Mouse (Mus musculus): ENCODE data around the gene Cul3.
"Not testable (repeated sequence)": the region's sequence is repeated elsewhere in the genome, so short reads cannot be mapped to it uniquely, and the experiment has no call there.

Cul3 gene

GRCm38 (mm10) chr1:80340436-80341376 is at the start of gene Cul3:
Cul3 (minus strand) TSS chr1:80340480.
- DNase-seq, result peak; percentile 95 to 98

- DNase-seq, result peak; percentile 12 to 24
Measured at GRCm38 (mm10) chr1:80389518-80389917, 49.2 kb upstream of the Cul3 start.

- DNase-seq, result peak in 1 of 2 experiments; percentile 8
Measured at GRCm38 (mm10) chr1:80383613-80384589, 43.6 kb upstream of the Cul3 start.

- DNase-seq, result no peak
Measured at GRCm38 (mm10) chr1:80382928-80383327, 42.6 kb upstream of the Cul3 start.

DNA sequence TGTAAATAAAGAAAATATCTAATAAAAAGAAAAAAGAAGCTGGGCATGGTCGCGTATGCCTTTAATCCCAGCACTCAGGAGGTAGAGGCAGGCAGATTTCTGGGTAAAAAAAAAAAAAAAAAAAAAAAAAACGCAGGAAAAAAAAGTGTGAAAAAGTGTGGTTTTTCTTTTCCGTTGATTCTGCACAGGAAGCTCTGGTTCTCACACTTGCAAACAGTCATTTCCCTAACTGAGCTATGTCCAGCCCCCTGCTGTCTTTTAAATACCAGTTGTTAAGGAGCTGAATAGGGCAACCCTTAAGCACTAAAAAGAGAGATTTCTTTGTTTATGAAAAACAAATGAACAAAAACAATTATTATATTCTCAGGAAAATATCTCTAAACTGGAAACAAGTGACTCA is 41.0 kb upstream of the Cul3 start:
- no peak for DNase-seq

DNA sequence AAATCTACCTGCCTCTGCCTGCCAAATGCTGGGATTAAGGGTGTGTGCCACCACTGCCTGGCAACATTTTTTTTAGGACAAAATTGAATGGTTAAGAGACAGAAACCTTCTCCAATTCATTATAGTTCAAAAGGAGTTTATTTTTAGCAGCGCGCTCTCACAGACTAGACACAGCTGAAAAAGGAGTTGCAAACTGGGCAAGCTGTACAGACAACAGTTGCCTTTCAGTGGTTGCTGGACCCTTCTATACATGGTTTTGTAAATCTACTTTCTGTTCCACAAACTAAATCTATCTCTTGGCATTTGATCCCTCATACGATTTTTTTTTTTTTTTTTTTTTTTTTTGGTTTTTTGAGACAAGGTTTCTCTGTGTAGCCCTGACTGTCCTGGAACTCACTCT is 31.7 kb upstream of the Cul3 start:
- DNase-seq, result no peak

DNA sequence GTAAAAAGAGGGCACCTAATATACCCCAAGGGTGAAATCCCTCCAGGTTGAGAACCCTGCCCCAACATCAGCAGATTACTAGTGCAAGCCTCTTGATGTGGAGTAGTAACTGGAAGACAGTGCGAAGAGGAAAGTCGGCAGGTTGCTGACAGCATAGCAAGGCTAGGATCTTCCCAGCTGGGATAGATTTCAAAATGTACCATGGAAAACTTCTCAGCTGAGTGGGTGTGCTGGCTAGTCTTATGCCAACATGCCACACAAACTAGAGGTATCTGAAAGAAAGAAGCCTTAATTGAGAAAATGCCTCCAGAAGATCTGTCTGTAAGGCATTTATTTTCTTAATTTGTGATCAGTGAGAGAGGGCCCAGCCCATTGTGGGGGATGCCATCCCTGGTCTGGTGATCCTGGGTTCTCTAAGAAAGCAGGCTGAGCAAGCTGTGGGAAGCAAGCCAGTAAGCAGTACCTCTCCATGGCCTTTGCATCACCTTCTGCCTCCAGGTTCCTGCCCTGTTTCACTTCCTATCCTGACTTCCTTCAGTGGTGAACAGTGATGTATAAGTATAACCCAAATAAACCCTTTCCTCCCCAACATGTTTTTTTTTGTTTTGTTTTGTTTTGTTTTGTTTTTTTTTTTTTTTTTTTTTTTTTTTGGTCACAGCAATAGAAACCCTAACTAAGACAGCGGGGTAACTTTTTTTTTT is 31.1 kb upstream of the Cul3 start:
- DNase-seq, result no peak

DNA sequence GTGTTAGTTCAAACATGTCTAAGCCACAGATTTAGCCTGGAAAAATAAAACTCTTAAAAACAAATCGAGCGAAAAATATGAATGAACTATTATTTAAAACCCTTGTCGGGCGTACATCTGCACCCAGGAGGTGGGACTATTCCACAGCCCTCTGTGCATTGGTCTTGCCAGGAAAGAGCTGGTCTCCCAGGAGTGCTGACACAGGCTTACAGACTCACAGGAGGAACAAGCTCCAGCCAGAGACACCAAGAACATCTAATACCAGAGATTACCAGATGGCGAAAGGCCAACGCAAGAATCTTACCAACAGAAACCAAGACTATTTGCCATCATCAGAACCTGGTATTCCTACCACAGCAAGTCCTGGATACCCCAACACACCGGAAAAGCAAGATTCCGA is 23.2 kb upstream of the Cul3 start:
- DNase-seq, result no peak

GRCm38 (mm10) chr1:80362946-80363345 is 22.7 kb upstream of the Cul3 start:
- no peak for DNase-seq

DNA sequence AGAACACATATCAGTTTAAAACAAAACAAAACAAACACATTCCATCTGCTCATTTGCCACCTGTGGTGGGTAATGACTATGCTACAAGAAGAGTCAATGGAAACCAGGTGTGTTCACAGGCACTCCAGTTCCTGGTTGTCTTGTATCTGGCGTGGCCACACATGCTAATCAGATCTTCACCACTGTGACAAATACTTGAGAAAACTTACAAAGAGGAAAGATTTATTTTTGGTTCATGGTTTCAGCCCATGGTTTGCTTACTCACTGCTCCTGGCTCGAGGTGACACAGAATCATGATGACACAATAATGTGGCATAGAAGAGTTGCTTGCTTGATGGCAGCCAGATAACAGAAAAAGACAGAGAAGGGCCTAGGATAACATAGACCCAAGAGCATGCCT is 22.1 kb upstream of the Cul3 start:
- DNase-seq, result no peak

DNA sequence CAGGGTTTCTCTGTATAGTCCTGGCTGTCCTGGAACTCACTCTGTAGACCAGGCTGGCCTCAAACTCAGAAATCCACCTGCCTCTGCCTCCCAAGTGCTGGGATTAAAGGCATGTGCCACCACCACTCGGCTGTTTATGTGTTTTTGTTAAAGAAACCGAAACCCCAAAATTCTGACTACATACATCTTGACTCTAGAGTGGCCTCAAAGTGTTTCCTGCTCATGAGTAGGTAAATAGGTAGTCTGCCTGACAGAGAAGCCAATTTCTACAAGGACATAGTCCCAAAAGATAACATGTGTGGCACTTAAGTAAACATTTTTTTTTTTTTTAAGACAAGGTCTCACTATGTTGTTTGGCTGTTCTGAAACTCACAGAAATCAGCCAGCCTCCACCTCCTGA is 21.5 kb upstream of the Cul3 start:
- not testable (repeated sequence) for DNase-seq

- no peak for DNase-seq
Measured at GRCm38 (mm10) chr1:80360038-80360608, 19.8 kb upstream of the Cul3 start.

- DNase-seq, result peak; percentile 79 to 83
Measured at GRCm38 (mm10) chr1:80340061-80340435, 232 bp downstream of the Cul3 start.

- peak; percentile 4 to 9 for DNase-seq
Measured at GRCm38 (mm10) chr1:80339425-80340021, 757 bp downstream of the Cul3 start.

DNA sequence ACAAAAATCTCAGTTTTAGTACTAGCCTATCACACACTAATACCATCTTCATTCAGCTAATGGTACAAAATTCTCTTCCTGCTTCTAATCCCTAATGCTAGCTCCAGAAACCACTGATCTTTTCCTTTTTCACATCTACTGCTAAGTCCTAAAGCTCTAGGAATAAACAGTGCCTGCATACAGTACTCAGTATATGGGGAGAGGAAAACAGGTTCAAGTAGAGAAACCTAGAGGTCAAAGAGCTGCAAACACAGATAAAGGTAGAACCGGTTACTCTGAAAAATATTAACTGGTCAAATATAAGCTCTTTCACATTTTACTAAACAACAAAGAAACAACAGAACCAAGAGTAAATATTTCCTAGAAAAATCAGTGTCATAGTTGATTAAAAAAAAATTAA is 1.9 kb downstream of the Cul3 start:
- DNase-seq, result no peak

- DNase-seq, result peak in 1 of 2 experiments; percentile 61
Measured at GRCm38 (mm10) chr1:80335726-80336368, 4.4 kb downstream of the Cul3 start.

- no peak for DNase-seq
Measured at GRCm38 (mm10) chr1:80335118-80335517, 5.2 kb downstream of the Cul3 start.

DNA sequence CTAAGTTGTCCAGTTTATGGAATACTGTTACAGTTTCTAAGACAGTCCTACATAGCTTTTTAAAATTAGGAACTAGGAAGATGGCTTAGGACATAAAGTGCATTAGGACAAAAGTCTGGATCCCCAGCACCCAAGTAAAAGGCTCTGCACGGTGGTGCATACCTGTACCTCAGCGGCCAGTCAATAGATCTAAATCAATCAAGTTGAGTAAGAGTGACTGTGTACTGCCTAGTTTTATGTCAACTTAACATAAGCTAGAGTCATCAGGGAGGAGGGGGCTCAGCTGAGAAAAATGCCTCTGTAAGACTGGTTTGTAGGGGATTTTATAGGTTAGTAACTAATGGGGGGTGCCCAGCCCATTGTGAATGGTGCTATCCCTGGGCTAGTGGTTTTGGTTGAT is 9.3 kb downstream of the Cul3 start:
- DNase-seq, result no peak

DNA sequence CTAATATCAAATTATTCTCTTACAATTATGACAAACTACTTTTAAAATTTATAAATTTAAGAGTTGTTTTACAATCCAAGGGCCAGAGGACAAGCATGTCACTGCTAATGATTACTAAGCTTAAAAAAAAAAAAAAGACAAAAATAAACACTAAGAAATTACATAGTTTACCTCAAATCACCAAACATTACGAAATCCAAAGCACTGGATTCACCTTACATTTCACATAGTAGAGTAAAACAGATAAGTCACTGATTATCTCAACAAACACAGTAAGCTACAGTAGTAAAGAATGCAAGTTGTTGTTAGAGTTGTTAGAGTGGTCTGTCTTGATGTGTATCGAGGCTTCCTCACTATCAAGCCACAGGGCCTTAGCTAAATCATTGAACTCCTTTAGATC is 14.5 kb downstream of the Cul3 start:
- DNase-seq, result no peak

DNA sequence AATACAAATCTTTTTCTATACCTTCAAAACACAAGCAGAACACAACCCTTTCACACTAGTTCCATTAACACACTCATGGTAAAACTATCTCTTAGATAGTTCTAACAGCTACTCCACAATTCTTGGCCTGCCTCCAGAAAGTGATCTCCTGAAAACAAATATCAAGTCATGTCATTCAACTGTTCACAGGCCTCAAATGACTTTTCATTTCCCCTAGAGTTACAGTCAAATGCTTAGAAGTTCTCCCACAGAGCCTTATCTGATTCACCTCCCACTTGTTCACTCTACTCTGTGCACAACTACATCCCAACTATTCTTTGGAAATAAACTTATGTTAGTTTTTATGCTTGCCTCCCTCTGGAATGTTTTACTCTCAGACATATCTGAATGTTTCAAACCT is 15.9 kb downstream of the Cul3 start:
- peak in 1 of 2 experiments; percentile 10 for DNase-seq

- no peak for DNase-seq
Measured at GRCm38 (mm10) chr1:80315533-80316045, 24.7 kb downstream of the Cul3 start.

Measured in kidney, postnatal 36 days (tissue).